Mouse (Mus musculus): ENCODE data around the gene Gm49321.

- TF ChIP-seq POLR2A (IDR thresholded peaks at IDR 0.05; ENCODE audit: control insufficient read depth, low read depth, low read length), result no peak
- TF ChIP-seq CTCF (IDR thresholded peaks at IDR 0.05; ENCODE audit: control insufficient read depth, insufficient read depth, insufficient replicate concordance, low read depth, low read length), result no peak
Observed at GRCm38 (mm10) chr12:73888003-73888783, 49.3 kb upstream of the Gm49321 start.
